Mouse (Mus musculus) CD4-positive, CD25-positive, alpha-beta regulatory T cell, adult 2 months (primary cell): Measurements from ENCODE around the gene Nme7.

Experiments used
- DNase-seq: peaks from one replicate; pipeline ENCODE4 v3.0.0-alpha.2; 2012; ENCODE audit warnings: low read depth, low spot score

Gene Nme7

DNA sequence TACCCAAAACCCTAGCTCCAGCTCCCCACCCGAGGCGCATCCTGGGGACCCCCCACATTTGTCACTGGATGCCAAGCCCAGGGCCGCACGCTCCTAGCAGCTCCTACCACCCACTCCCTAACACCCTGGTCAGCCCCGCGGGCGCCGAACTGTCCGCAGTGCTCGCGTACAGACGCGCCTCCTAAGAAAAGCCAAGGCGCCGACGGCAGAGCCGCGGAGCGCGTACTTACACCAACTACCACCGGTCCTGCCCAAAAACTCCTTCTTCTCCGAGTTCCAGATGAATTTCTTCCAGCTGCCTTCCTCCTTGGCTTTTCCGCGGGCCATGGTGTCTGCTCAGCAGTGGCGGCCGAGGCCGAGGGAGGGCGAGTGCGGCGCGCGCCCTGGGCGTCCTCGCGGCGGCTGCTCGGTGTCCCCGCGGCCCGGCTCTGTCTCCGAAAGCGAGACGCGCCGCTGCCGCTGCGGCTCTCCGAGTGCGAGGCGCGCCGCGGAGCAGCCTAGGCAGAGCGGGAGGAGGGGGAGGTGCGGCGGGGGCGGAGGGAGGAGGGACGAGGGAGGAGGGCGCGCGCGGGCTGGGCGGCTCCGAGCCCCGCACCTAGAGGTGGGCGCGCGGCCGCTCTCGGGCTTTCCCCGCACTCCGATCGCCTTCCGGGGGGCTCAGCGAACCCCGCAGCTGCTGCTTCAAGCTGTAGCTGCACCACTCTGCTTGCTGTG, 153.8 kb downstream of the Nme7 start:
- peak; percentile 86 for DNase-seq

- DNase-seq: peak; percentile 93
These were observed 154.3 kb downstream of the Nme7 start, which contains the start of gene Atp1b1 for GRCm38 (mm10) chr1:164458245-164458613. Gene Atp1b1 (minus strand): TSS chr1:164458355.

GRCm38 (mm10) chr1:164458621-164459051, 154.7 kb downstream of the Nme7 start:
- peak; percentile 60 for DNase-seq

DNA sequence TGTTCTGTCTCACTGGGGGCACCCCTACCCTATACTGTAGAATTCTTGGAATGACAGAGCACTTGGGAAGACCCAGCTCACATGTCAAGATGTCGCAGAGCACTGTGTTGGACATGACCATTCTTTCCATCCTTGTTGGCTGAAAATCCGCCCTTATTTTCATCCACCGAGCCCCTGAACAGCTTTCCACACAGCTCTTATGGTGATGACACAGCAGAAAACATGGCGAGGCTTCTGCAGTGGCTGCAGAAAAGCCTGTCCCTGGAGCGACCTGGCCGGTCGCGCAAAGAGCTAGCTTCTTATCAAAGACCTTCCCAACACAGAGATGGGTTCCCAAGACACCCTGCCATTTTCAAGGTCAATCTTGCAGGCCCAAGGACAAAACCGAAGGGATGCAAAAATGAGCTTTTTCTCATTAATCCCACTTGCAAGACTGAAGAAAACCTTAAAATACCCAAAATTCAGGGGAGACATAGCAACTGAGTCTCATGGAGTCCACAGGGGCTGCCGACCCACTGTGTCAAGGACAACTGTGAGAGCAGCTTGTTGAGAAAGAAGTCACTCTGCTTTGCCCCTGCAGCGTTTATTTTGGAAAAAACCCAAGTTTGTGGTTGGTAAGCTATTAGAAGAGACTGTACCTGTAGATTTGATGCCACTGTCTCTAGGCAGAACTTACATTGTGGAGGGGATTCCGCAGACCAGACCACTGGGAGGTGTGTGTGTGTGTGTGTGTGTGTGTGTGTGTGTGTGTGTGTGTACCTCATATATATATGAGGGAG, 155.4 kb downstream of the Nme7 start:
- peak; percentile 6 for DNase-seq

- no peak for DNase-seq
These were observed 157.2 kb downstream of the Nme7 start for GRCm38 (mm10) chr1:164460921-164461697.

DNA sequence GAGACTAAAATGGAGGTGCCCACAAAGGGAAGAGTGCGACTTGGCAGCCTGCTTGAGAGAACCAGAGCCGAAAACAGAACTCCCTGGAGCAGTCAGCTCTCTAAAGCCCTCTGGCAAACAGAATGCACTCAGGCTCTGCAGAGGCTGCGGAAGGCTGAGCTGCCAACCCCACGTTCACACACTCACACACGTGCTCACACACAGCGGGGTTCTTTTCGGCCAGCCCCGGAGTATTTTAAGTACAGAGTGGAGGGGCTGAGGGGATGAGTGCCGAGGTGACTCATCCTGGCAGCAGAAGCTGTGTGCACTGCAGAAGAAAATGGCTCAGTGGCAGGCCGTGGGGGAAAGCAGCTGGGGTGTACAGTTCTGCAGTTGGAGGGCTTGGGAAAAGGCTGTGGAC, 157.8 kb downstream of the Nme7 start:
- peak; percentile 5 for DNase-seq

- no peak for DNase-seq
These were observed 163.5 kb downstream of the Nme7 start for GRCm38 (mm10) chr1:164467406-164467805.

- DNase-seq: no peak
These were observed 164.4 kb downstream of the Nme7 start for GRCm38 (mm10) chr1:164468329-164468728.

DNA sequence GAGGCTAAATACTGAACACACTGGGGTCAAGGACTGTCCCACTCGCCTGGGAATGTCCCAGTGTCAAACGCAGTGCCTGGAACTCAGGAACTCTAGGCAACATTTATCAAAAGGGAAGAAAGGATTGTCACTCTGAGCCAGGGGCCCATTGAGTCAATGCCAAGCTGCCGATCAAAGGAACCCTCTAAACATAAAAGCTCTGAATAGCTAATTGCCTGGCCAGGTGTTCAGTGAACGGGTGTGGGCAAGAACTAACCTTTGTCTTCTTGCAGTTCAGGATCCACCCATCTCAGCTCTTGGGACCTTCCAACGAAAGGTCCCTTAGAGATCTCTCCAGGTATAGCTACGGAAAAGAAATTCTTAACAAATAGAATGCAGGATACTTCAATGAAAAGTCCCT, 167.1 kb downstream of the Nme7 start:
- no peak for DNase-seq

DNA sequence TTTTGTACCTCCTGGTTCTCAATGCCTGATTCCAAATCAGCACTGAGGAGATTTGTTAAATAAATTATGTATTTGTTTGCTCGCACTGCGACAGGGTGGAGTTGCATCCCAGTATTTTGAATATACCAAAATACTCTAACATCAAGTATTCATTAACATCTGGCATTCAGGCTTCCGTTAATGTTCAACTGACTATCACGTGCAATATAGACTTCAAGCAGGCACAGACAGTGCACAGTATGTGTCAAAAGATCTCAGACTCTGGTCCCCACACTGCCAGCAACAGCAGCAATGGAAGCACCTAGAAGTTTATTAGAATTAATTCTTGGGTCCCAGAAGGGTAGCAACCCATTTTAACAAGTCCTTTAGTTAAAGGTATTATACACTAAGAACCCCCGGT, 167.7 kb downstream of the Nme7 start:
- DNase-seq: no peak

DNA sequence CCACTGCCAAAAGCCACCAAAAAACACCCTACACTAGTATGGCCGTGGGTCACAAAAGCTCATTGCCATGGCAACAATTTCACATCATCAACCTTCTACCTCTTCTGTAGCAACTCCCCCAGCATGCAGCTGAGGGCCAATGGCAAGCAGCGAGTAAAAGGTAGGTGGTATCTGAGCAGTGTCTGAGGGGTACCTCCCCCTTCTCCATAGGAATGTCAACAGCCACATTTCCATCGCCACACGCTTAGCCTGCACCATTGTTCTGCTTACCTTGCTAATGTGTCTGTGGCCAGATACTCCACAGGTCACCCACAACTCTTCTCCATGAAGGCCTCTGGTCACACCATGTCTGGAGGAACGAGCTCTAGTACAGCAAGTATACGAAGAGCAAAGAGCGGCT, 169.5 kb downstream of the Nme7 start:
- no peak for DNase-seq

- DNase-seq: no peak
These were observed 170.4 kb downstream of the Nme7 start for GRCm38 (mm10) chr1:164474310-164474709.

- DNase-seq: no peak
These were observed 171.0 kb downstream of the Nme7 start for GRCm38 (mm10) chr1:164474778-164475511.

- no peak for DNase-seq
These were observed 172.0 kb downstream of the Nme7 start for GRCm38 (mm10) chr1:164475895-164476294.

DNA sequence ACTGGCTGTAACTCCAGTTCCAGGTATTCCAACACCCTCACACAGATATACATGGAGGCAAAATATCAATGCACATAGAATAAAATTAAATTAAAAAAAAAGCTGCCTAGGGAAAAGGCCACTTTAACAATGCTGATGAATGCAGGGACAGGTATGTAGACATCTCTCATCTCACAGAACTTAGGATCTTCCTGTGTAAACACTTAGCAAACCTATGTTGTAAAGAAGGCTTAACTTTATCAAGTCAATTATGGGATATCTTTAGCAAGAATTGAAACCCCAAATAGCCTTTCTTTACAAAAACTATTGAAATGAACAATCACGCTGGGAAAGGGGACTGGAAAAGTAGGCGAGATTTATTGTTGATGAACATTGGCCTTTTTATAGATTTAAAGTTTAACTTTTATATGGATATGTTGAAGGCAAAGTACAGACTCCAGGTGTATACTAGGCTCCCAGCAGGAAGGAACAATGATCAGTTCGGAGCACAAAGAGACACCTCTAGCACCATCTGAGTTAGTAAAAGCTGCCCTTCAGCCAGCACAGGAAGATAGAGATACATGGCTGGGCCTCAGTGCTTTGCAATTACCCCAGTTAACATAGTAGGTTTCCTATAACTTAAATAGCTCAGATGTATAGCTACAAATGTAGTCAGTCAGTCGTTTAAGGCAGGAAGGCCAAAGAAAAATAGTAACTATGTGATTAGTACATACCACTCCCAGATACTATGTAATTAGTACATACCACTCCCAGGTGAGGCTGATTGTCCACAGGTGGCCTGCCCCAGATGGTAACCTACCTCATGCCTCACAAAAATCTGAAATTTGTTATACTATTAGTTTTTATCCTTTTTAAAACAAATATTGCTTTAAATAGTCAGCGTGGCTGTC, 177.1 kb downstream of the Nme7 start:
- no peak for DNase-seq

- DNase-seq: no peak
These were observed 177.9 kb downstream of the Nme7 start for GRCm38 (mm10) chr1:164481645-164482354.

GRCm38 (mm10) chr1:164482833-164483232, 178.9 kb downstream of the Nme7 start:
- DNase-seq: no peak

GRCm38 (mm10) chr1:164483728-164484127, 179.8 kb downstream of the Nme7 start:
- DNase-seq: no peak
